Mouse (Mus musculus) yolk sac, embryonic 10.5 days (tissue): ENCODE results near the gene Arfgap2.

ENCODE experiments used
- DNase-seq: peaks from one replicate; pipeline ENCODE4 v3.0.0-alpha.2; 2017; ENCODE audit warnings: low spot score

The Arfgap2 gene

GRCm38 (mm10) chr2:91308680-91309079 lies 43.9 kb downstream of the Arfgap2 start:
- DNase-seq = no peak

- no peak for DNase-seq
Measured at GRCm38 (mm10) chr2:91309546-91309945, 44.8 kb downstream of the Arfgap2 start.

- DNase-seq = no peak
Measured at GRCm38 (mm10) chr2:91312578-91313311, 48.0 kb downstream of the Arfgap2 start.

DNA sequence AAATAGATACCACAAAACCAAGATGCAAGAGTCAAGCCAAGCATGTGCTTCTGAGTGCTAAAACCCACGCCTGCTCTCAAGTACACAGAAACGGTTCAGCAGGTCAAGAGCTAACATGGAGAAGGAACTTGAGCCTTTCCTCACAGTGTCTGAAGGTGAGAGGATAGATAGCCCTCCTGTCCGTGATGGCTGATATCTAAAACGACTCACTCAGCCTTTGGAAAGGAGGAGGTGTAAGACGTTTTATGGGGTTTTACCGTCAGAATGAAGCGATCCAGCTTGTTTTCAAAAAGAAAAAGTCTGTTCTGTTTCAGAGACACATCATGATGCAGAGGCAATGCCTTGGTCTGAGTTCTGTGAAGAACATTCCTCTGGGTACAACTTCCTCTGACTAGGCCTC lies 49.4 kb downstream of the Arfgap2 start:
- DNase-seq = no peak

DNA sequence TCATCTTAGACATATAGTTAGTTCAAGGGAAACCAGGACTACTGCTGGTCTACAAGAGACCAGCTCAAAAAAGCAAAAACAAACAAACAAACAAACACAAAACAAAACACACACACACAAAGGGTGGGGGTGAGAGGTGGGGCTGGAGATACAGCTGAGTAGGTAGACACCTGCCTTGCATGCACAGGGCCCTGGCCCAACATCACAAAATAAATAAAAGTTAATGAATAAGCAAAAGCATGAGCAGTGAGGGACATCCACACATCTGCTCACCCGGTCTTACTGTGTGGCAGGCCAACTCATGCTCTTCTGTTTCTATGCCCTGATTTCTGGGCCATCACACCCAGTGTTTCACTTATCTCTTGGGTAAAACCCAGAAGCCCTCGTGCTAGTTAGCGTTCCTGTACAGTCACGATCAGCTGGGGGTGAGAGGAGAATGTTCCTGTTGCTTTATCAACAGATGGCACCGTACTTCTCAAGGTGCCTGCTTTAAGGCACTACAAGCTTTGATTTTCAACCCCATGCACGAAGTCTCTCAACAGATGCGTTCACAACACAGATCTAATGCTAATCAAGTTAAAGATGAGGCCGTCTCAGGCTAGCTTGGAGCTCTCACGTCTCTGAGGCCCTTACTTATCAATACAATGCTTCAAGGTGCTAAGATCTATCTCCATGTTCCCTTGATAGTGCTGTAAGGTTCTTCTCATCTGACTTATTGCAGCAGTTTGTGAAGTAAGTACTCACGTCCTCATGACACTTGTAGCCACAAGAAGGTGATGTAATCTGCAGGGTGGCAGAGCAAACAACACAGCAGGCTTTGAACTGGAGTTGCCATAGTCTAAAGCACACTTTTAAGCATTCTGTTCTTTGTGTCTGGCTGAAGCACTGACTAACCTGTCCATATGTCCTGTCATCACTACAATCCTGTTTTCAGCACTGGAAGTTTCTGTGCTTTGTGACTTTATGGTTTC lies 56.1 kb downstream of the Arfgap2 start:
- DNase-seq = no peak

GRCm38 (mm10) chr2:91321923-91322322 lies 57.1 kb downstream of the Arfgap2 start:
- DNase-seq = no peak

GRCm38 (mm10) chr2:91322490-91322889 lies 57.7 kb downstream of the Arfgap2 start:
- peak; percentile 50 for DNase-seq

GRCm38 (mm10) chr2:91324346-91324745 lies 59.6 kb downstream of the Arfgap2 start:
- no peak for DNase-seq

- DNase-seq = no peak
Measured at GRCm38 (mm10) chr2:91324761-91325421, 60.1 kb downstream of the Arfgap2 start.
